Mouse (Mus musculus) cerebellum, adult 2 months (tissue): ENCODE data around the gene Ovca2.

Experiments
- CTCF ChIP-seq: fragments of 200-500 bp; IDR thresholded peaks from 2 replicates; pipeline ENCODE4 v1.5.1; 2011; ENCODE audit warnings: low read depth, mild to moderate bottlenecking, control low read depth, low read length, moderate library complexity, borderline replicate concordance; ENCODE audit not compliant: insufficient read depth
- POLR2A ChIP-seq: fragments of 200-500 bp; IDR thresholded peaks from 2 replicates; pipeline ENCODE4 v1.6.1; 2011; ENCODE audit warnings: low read length, control low read depth, borderline replicate concordance; ENCODE audit not compliant: insufficient read depth

GRCm38 (mm10) chr11:75178011-75178410 is 624 bp downstream of the Ovca2 start:
- no peak for TF ChIP-seq CTCF
- TF ChIP-seq POLR2A: no peak
